Mouse (Mus musculus) G1E-ER4 (cell line): ENCODE measurements around the gene Fgd3. TPM values are rescaled to one million over a fixed set of nuclear protein-coding genes. Genes with fewer than 3 reads are reported as not detected.

Experiments
- GATA1 ChIP-seq: IDR thresholded peaks from one replicate; pipeline ENCODE4 v1.8.0; 2012; ENCODE audit warnings: low read length, inconsistent platforms
- polyA plus RNA-seq: library from polyadenylated mRNA; stranded (reverse); fragments of >175 nt; gene quantifications from 2 replicates; pipeline ENCODE4 v1.2.3, GENCODE M21; 2012

Fgd3 gene
- polyA plus RNA-seq, 1 experiment, result 2.1 TPM

- no peak for TF ChIP-seq GATA1
Measured at GRCm38 (mm10) chr13:49248467-49248862, 71.6 kb downstream of the Fgd3 start, which contains the start of gene Susd3. Gene Susd3, minus strand, starts transcription at chr13:49248706.

GRCm38 (mm10) chr13:49247740-49248466 is 72.2 kb downstream of the Fgd3 start:
- no peak for TF ChIP-seq GATA1

DNA sequence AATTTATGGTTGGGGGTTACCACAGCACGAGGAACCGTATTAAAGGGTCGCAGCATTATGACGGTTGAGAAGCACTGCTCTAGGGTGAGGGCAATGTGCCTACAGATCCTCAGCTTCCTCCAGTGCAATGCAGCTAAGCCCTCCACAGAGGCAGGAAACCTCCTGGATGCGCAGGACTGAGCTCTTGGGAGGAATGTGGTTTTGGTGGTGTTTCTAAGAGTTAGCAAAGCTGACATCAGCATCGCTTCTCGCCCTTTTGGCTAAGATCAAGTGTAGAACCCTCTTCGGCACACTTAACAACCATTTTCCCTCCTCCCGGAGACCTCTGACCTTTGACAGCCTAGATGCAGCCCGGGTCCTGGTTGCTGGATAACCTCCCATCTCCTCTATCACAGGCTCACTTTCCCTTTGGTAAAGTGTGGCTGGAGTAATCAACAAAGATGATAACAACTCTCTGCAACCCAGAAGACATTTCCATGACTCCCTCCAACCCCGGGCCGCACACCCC is 72.8 kb downstream of the Fgd3 start:
- no peak for TF ChIP-seq GATA1

DNA sequence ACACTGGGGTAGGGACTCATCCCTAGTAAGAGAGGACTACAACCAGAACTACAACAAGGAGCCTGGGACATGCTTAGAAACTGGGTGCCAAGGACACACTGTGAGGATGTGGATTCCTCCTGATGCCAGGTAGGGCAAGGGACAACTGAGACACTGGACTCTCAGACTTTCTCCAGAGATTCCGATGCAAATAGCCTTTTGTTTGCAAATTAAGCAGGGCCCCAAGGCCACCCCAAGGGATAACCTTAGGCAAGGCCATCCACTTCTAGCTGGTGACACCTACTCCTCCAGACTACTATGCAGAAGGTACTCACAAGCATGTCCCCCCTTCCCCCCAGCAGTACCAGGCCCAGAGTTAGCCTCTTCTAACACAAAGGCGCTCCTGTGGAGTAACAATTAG is 73.5 kb downstream of the Fgd3 start:
- TF ChIP-seq GATA1, result no peak

DNA sequence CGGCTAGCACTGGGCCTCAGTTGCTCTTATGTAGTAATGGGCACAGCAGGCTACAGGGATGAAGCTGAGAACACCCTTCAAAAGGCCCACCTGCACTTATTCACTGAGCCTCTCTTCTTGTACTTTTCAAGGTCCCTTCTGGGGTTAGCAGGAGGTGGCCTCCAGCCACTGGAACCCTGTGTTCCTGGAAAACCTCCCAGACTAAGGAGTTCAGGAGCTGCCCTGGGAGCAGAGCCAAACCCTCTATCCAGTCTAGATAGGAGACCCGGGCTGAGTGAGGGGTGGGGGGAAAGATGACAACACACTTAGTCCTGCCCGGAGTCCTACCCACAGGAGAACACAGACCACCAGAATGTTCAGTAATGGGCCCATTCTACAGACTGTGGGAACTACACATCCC is 74.1 kb downstream of the Fgd3 start:
- no peak for TF ChIP-seq GATA1

- no peak for TF ChIP-seq GATA1
Measured at GRCm38 (mm10) chr13:49245251-49245650, 74.9 kb downstream of the Fgd3 start.

DNA sequence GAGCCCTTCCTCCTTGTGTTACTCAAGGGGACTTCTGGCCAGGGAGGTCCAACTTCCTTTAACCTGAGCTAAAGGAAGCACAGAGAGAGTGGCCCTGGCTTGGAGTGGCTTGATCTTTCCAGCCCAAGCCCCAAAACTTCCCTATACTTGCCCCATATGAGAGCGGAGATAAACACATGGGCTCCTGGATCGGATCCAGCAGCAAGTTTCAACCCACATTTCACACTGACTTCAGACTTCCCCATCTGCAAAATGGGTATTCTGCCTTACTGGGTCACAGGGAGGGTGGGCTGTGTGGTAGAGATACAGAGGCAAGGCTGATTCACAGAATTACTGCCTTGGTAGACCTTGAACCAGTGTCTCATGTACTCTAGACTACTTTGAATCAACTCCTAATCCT is 76.6 kb downstream of the Fgd3 start:
- no peak for TF ChIP-seq GATA1

- TF ChIP-seq GATA1, result no peak
Measured at GRCm38 (mm10) chr13:49242321-49243065, 77.6 kb downstream of the Fgd3 start.

DNA sequence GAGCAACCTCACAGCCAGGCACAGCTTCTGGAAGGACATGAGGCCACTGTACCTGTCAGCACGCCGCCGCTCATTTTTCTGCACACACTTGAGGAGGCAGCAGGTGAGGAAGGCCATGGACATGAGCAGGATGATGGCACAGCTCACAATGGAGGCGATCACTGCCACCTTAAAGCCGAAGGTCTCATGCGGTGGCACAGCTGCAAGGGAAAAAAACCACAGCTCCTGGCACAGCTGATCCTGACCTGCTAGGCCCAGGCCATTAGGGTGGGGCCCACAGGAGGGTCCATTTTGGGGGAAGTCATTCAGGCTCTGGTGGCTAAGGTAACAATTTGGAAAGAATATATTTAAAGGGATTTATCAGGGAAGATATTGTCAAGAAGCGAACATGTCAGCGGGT is 81.4 kb downstream of the Fgd3 start:
- no peak for TF ChIP-seq GATA1

DNA sequence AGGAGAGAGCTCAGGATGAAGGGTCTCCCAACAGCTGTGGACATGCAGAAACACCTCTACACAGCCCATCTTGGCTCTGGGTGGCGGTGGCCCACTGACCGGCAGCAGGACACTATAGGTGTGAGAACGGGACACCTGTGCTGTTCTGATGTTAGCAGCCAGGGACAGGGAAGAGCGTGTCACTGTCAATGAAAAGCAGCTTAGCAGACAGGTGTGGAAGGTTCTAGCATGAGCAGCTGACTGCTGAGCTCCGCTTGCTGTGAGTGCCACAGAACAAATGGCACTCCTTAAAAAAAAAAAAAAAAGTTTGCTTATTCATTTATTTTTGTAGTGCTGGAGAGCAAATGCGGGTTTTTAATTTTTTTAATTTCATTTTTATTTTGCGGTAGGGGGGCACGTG is 82.5 kb downstream of the Fgd3 start:
- no peak for TF ChIP-seq GATA1

GRCm38 (mm10) chr13:49234711-49235110 is 85.4 kb downstream of the Fgd3 start:
- TF ChIP-seq GATA1, result no peak

GRCm38 (mm10) chr13:49233792-49234572 is 86.1 kb downstream of the Fgd3 start:
- no peak for TF ChIP-seq GATA1

- no peak for TF ChIP-seq GATA1
Measured at GRCm38 (mm10) chr13:49225633-49226032, 94.5 kb downstream of the Fgd3 start.

- no peak for TF ChIP-seq GATA1
Measured at GRCm38 (mm10) chr13:49225159-49225558, 95.0 kb downstream of the Fgd3 start.

- no peak for TF ChIP-seq GATA1
Measured at GRCm38 (mm10) chr13:49224729-49225128, 95.4 kb downstream of the Fgd3 start.

GRCm38 (mm10) chr13:49224314-49224713 is 95.8 kb downstream of the Fgd3 start:
- no peak for TF ChIP-seq GATA1
